Mouse (Mus musculus): ENCODE data around the gene Ythdf2. TPM values are rescaled to one million over a fixed set of nuclear protein-coding genes. Genes with fewer than 3 reads are reported as not detected.

Gene Ythdf2
- total RNA-seq, 2 experiments from 2014 or later = 30.6 to 34.6 TPM

GRCm38 (mm10) chr4:132165691-132166090 is 46.4 kb downstream of the Ythdf2 start:
- no peak for DNase-seq
- intact Hi-C loops (cut with DNase I) = no loop called here

- intact Hi-C loops (cut with DNase I) = no loop called here
- DNase-seq = no peak
Measured at GRCm38 (mm10) chr4:132156941-132157622, 55.0 kb downstream of the Ythdf2 start.

- intact Hi-C loops (cut with DNase I) = no loop called here
- DNase-seq = no peak
Measured at GRCm38 (mm10) chr4:132154877-132155670, 57.0 kb downstream of the Ythdf2 start.

- DNase-seq = no peak
- intact Hi-C loops (cut with DNase I) = no loop called here
Measured at GRCm38 (mm10) chr4:132151673-132152072, 60.4 kb downstream of the Ythdf2 start.

GRCm38 (mm10) chr4:132146201-132146600 is 65.9 kb downstream of the Ythdf2 start:
- DNase-seq = no peak
- intact Hi-C loops (cut with DNase I) = no loop called here

- DNase-seq = no peak
- intact Hi-C loops (cut with DNase I) = no loop called here
Measured at GRCm38 (mm10) chr4:132145092-132145491, 67.0 kb downstream of the Ythdf2 start.

GRCm38 (mm10) chr4:132144080-132144841 is 67.8 kb downstream of the Ythdf2 start, which contains the start of gene Oprd1:
TSS of gene Oprd1 (minus strand) at chr4:132144486.
- intact Hi-C loops (cut with DNase I) = no loop called here
- DNase-seq = peak in 1 of 2 experiments; percentile 10

- intact Hi-C loops (cut with DNase I) = no loop called here
- no peak for DNase-seq
Measured at GRCm38 (mm10) chr4:132138640-132139039, 73.5 kb downstream of the Ythdf2 start.

- DNase-seq = no peak
- intact Hi-C loops (cut with DNase I) = no loop called here
Measured at GRCm38 (mm10) chr4:132137013-132137412, 75.1 kb downstream of the Ythdf2 start.

Small RNAs within 50 kb of the gene (microRNA-seq; reads per million reads assigned to microRNA genes)
- 0 reads per million in 2 experiments for gene Gm22033

Other genes starting within 250 kb of the Ythdf2 start
- under 1 TPM; 0.15 to 0.19 TPM for gene Gm10300, start 137.6 kb downstream of the Ythdf2 start, total RNA-seq (2021)
- 100 to 1,000 TPM; 216 to 281 TPM for gene Epb41, start 137.0 kb downstream of the Ythdf2 start, total RNA-seq (2021)
- under 1 TPM; 0.19 to 0.20 TPM for gene Oprd1, start 67.8 kb downstream of the Ythdf2 start, total RNA-seq (2021)
- 10 to 100 TPM; 12.7 to 13.9 TPM for gene Gmeb1, start 49.3 kb upstream of the Ythdf2 start, total RNA-seq (2021)
- gene Taf12, start 62.1 kb upstream of the Ythdf2 start, total RNA-seq (2021) = 10 to 100 TPM; 25.8 to 27.7 TPM
- under 1 TPM; 0.39 to 0.76 TPM for gene Rab42, start 91.1 kb upstream of the Ythdf2 start, total RNA-seq (2021)
- gene Trnau1ap, start 117.2 kb upstream of the Ythdf2 start, total RNA-seq (2021) = 10 to 100 TPM; 21.6 to 24.6 TPM
- gene Rcc1, start 141.3 kb upstream of the Ythdf2 start, total RNA-seq (2021) = 10 to 100 TPM in 1 of 2 experiments, 1 to 10 TPM in 1; 9.5 to 13.3 TPM
- gene Phactr4, start 210.2 kb upstream of the Ythdf2 start, total RNA-seq (2021) = 10 to 100 TPM; 28.4 to 29.8 TPM

Measured in heart, postnatal 14 days (tissue).